Mouse (Mus musculus) liver, postnatal 0 days (tissue): ENCODE measurements at regions not wholly inside any gene's neighbourhood (a gene's known extent, or its start where the extent isn't known, plus 50 kb on each side); places are given as distances from the start of the nearest gene placed in this dataset.

Experiments used
- CTCF ChIP-seq: sonication (generic); IDR thresholded peaks from 2 replicates; pipeline ENCODE4 v1.5.1; 2016; ENCODE audit warnings: antibody characterized with exemption, low read depth
- EP300 ChIP-seq: IDR thresholded peaks from 2 replicates; pipeline ENCODE4 v1.6.1; 2016; ENCODE audit warnings: antibody characterized with exemption, low read depth, mild to moderate bottlenecking

GRCm38 (mm10) chr8:126683950-126684349 lies 90.2 kb upstream of the Irf2bp2 start:
- TF ChIP-seq CTCF (no peak), EP300 (no peak)
